Mouse (Mus musculus): ENCODE results near the gene Sorcs3. TPM values are rescaled to one million over a fixed set of nuclear protein-coding genes. Genes with fewer than 3 reads are reported as not detected.

The Sorcs3 gene
- total and polyA plus RNA-seq, 3 experiments, result not detected

- Histone ChIP-seq H3K79me2 (ENCODE audit: control insufficient read depth, insufficient read depth, low read length, poor library complexity) (no peaks in the 10 kb centered on the region), H3K27ac (ENCODE audit: control insufficient read depth, low read depth, low read length) (no peak overlapping the region), H3K27me3 (ENCODE audit: control insufficient read depth in 1 of 2, insufficient read depth in 2 of 2, low read length in 2 of 2) (no peaks in the 10 kb centered on the region), H3K4me3 (ENCODE audit: control insufficient read depth in 1 of 2, insufficient read depth in 1 of 2, low read depth in 2 of 2, low read length in 2 of 2) (no peak overlapping the region), H3K9ac (ENCODE audit: control insufficient read depth, low read depth, low read length, poor library complexity, severe bottlenecking) (no peak overlapping the region), H3K9me3 (replicated peaks; ENCODE audit: insufficient read depth, low read length) (no peaks in the 10 kb centered on the region), H3K36me3 (ENCODE audit: control insufficient read depth in 1 of 2, insufficient read depth in 2 of 2, low read length in 2 of 2) (no peaks in the 10 kb centered on the region), H3K4me1 (ENCODE audit: control insufficient read depth in 1 of 2, insufficient read depth in 2 of 2, low read length in 2 of 2) (no peaks in the 10 kb centered on the region)
- DNase-seq (ENCODE audit: low read depth, low spot score), result no peak
- TF ChIP-seq ZNF384 (IDR thresholded peaks at IDR 0.05; ENCODE audit: low read depth, low read length), result no peak
- TF ChIP-seq HCFC1 (IDR thresholded peaks at IDR 0.05; ENCODE audit: low read depth, low read length), result no peak
- no peak for TF ChIP-seq TAL1 (IDR thresholded peaks at IDR 0.05; ENCODE audit: low read length)
- TF ChIP-seq ZC3H11A (IDR thresholded peaks at IDR 0.05; ENCODE audit: low read depth, low read length), result no peak
- TF ChIP-seq MAZ (IDR thresholded peaks at IDR 0.05; ENCODE audit: low read depth, low read length), result no peak
- TF ChIP-seq NRF1 (IDR thresholded peaks at IDR 0.05; ENCODE audit: insufficient read depth, low read depth, low read length, poor library complexity, severe bottlenecking), result no peak
- no peak for TF ChIP-seq RCOR1 (IDR thresholded peaks at IDR 0.05; ENCODE audit: low read depth, low read length)
- TF ChIP-seq POLR2AphosphoS2 (IDR thresholded peaks at IDR 0.05; ENCODE audit: low read length), result no peak
- no peak for TF ChIP-seq ETS1 (IDR thresholded peaks at IDR 0.05; ENCODE audit: low read depth, low read length)
- TF ChIP-seq ZMIZ1 (IDR thresholded peaks at IDR 0.05; ENCODE audit: low read depth, low read length), result no peak
- TF ChIP-seq ZKSCAN1 (IDR thresholded peaks at IDR 0.05; ENCODE audit: low read depth, low read length), result no peak
- TF ChIP-seq RAD21 (IDR thresholded peaks at IDR 0.05; ENCODE audit: low read depth, low read length), result no peak
- TF ChIP-seq MYB (IDR thresholded peaks at IDR 0.05; ENCODE audit: low read depth, low read length), result no peak
- no peak for TF ChIP-seq TBP (IDR thresholded peaks at IDR 0.05; ENCODE audit: low read depth, low read length)
Measured at GRCm38 (mm10) chr19:48771565-48771964, 565.7 kb downstream of the Sorcs3 start.

GRCm38 (mm10) chr19:48779095-48779765 lies 573.4 kb downstream of the Sorcs3 start:
- no peaks in the 10 kb centered on the region for H3K27me3 ChIP-seq (ENCODE audit: control insufficient read depth in 1 of 2, insufficient read depth in 2 of 2, low read length in 2 of 2)
- H3K36me3 ChIP-seq (ENCODE audit: control insufficient read depth in 1 of 2, insufficient read depth in 2 of 2, low read length in 2 of 2), result no peaks in the 10 kb centered on the region
- no peak overlapping the region for H3K9ac ChIP-seq (ENCODE audit: control insufficient read depth, low read depth, low read length, poor library complexity, severe bottlenecking)
- H3K4me3 ChIP-seq (ENCODE audit: control insufficient read depth in 1 of 2, insufficient read depth in 1 of 2, low read depth in 2 of 2, low read length in 2 of 2), result no peak overlapping the region
- no peak overlapping the region for H3K27ac ChIP-seq (ENCODE audit: control insufficient read depth, low read depth, low read length)
- H3K79me2 ChIP-seq (ENCODE audit: control insufficient read depth, insufficient read depth, low read length, poor library complexity), result no peaks in the 10 kb centered on the region
- no peak for DNase-seq (ENCODE audit: low read depth, low spot score)
- H3K4me1 ChIP-seq (ENCODE audit: control insufficient read depth in 1 of 2, insufficient read depth in 2 of 2, low read length in 2 of 2), result no peaks in the 10 kb centered on the region
- no peaks in the 10 kb centered on the region for H3K9me3 ChIP-seq (replicated peaks; ENCODE audit: insufficient read depth, low read length)
- TF ChIP-seq CHD2 (IDR thresholded peaks at IDR 0.05; ENCODE audit: low read length), result no peak
- TF ChIP-seq POLR2AphosphoS2 (IDR thresholded peaks at IDR 0.05; ENCODE audit: low read length), result no peak
- TF ChIP-seq MYC (IDR thresholded peaks at IDR 0.05; ENCODE audit: low read depth, low read length), result no peak
- no peak for TF ChIP-seq MAX (IDR thresholded peaks at IDR 0.05; ENCODE audit: low read length)
- no peak for TF ChIP-seq TCF12 (IDR thresholded peaks at IDR 0.05; ENCODE audit: low read depth, low read length)
- no peak for TF ChIP-seq GABPA (IDR thresholded peaks at IDR 0.05; ENCODE audit: low read depth, low read length)
- no peak for TF ChIP-seq BHLHE40 (IDR thresholded peaks at IDR 0.05; ENCODE audit: borderline replicate concordance, low read depth, low read length)
- no peak for TF ChIP-seq POLR2AphosphoS5 (IDR thresholded peaks at IDR 0.05; ENCODE audit: borderline replicate concordance, low read depth, low read length)
- TF ChIP-seq ZNF384 (IDR thresholded peaks at IDR 0.05; ENCODE audit: low read depth, low read length), result no peak
- TF ChIP-seq MAZ (IDR thresholded peaks at IDR 0.05; ENCODE audit: low read depth, low read length), result no peak
- TF ChIP-seq SIN3A (IDR thresholded peaks at IDR 0.05; ENCODE audit: low read length), result no peak
- no peak for TF ChIP-seq ZKSCAN1 (IDR thresholded peaks at IDR 0.05; ENCODE audit: low read depth, low read length)
- no peak for TF ChIP-seq RCOR1 (IDR thresholded peaks at IDR 0.05; ENCODE audit: low read depth, low read length)
